In the genomic region with DNA sequence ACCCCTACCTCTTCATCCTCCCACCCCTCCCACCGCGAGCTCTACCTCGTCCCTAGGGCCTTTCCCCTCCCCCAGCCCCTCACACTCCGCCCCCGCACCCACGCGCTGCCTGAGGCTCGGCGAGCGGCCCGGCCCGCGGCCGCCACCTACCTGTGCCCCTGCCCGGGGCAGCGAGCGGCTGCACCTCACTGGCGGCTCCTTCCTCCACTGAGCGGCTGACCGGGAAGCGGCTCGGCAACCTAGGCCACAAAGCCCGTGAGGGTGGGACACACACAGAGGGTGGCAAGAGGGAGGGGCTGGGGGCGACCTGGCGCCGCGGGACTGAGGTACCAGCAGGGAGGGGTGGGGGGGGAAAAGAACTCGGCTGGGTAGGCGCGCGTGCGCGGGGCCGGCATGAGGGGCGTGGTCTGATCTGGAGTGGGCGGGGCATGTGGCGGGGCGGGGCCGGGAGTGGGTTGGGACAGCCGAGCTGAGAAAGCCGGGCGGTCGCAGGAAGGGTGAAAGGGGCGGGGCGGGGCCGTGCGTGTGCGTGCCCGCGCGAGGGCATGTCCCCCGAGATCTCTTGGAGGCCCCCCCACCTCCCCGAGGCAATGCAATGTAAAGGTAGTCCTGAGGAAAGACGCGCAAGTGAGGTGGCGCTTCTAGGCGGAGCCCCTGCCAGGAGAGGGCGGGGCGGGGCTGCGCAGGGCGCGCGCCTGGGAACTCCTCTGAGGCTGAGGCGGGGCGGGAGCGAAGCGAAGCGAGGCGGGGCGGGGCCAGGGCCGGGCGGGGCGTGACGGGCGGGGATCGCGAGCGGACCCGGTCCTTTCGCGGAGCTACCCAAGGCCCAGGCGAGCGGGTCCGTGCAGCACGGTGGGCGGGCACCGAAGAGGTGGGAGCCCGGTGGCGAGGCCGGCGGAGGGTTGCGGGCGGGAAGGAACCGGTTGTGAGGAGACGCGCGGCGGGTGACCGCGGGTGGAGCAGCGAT, we compare ENCODE assay signal across 7 mouse cellular contexts. TPM values are rescaled to one million over a fixed set of nuclear protein-coding genes. Genes with fewer than 3 reads are reported as not detected.
A peak's percentile ranks its signal among the peaks of the same experiment; 100 is the strongest.
DNase-seq lines count a peak whose midpoint lies in the region; ATAC-seq and TF ChIP-seq lines count a peak whose summit lies in the region.

Gene Lrrc42, minus strand, starts transcription at position 408 of the 967 bp plus-strand sequence.
Gene Hspb11, plus strand, starts transcription at position 469 of the 967 bp plus-strand sequence.

- peak; percentile 98 for ATAC-seq in intestine, postnatal 0 days
- ATAC-seq in midbrain, embryonic 12.5 days (ENCODE audit: low FRiP score, low read depth) = peak; percentile 95

- under 1% methylated on average over 101 of the region's 101 CpGs for WGBS in embryonic facial prominence, embryonic 10.5 days
- under 1% methylated on average over 89 of the region's 101 CpGs for WGBS in intestine, postnatal 0 days
- under 1% methylated on average over 90 of the region's 101 CpGs for WGBS in midbrain, embryonic 12.5 days
- under 1% methylated on average over 97 of the region's 101 CpGs for WGBS in small intestine, adult 2 months

- H3K4me1 ChIP-seq in embryonic facial prominence, embryonic 10.5 days = peaks cover 32% of the 10 kb centered on the region
- H3K4me1 ChIP-seq in intestine, postnatal 0 days (replicated peaks; ENCODE audit: control insufficient read depth, insufficient read depth, low read length) = peaks cover 11% of the 10 kb centered on the region
- H3K4me1 ChIP-seq in midbrain, embryonic 12.5 days = peaks cover 28% of the 10 kb centered on the region
- peaks cover 6% of the 10 kb centered on the region; the same call in 1 of the 2 replicates for H3K4me1 ChIP-seq in small intestine, adult 2 months (ENCODE audit: control insufficient read depth, insufficient read depth, insufficient read length, low read length)

- H3K27me3 ChIP-seq in embryonic facial prominence, embryonic 10.5 days (replicated peaks; ENCODE audit: low read depth, poor library complexity, severe bottlenecking) = no peaks in the 10 kb centered on the region
- no peaks in the 10 kb centered on the region for H3K27me3 ChIP-seq in intestine, postnatal 0 days (replicated peaks; ENCODE audit: control insufficient read depth, insufficient read depth, low read length)
- H3K27me3 ChIP-seq in midbrain, embryonic 12.5 days = no peaks in the 10 kb centered on the region
- no peaks in the 10 kb centered on the region for H3K27me3 ChIP-seq in small intestine, adult 2 months (ENCODE audit: control insufficient read depth, insufficient read depth, low read length)

- TF ChIP-seq POLR2A in small intestine, adult 2 months (IDR thresholded peaks at IDR 0.05; ENCODE audit: low read depth, low read length) = peak; percentile 38

- peak within 1 kb of the TSS; percentile 96 for H3K27ac ChIP-seq in embryonic facial prominence, embryonic 10.5 days (replicated peaks)
- H3K27ac ChIP-seq in intestine, postnatal 0 days (ENCODE audit: low read depth, low read length) = peak within 1 kb of the TSS; percentile 87
- peak within 1 kb of the TSS; percentile 84 for H3K27ac ChIP-seq in midbrain, embryonic 12.5 days (replicated peaks)
- peak within 1 kb of the TSS; percentile 25 for H3K27ac ChIP-seq in small intestine, adult 2 months (ENCODE audit: insufficient read depth, low read depth, low read length)

- TF ChIP-seq CTCF in intestine, postnatal 0 days (IDR thresholded peaks at IDR 0.05; ENCODE audit: low read depth) = peak; percentile 77
- peak; percentile 43; the same call in 1 of the 2 replicates for TF ChIP-seq CTCF in small intestine, adult 2 months (IDR thresholded peaks at IDR 0.05; ENCODE audit: extremely low read depth, insufficient read length, insufficient replicate concordance, low read depth, low read length)

- peak within 1 kb of the TSS; percentile 70 for H3K9ac ChIP-seq in intestine, postnatal 0 days (ENCODE audit: low read depth, low read length)
- H3K9ac ChIP-seq in midbrain, embryonic 12.5 days (replicated peaks) = peak within 1 kb of the TSS; percentile 77

- no peaks in the 10 kb centered on the region for H3K36me3 ChIP-seq in embryonic facial prominence, embryonic 10.5 days (replicated peaks)
- no peaks in the 10 kb centered on the region for H3K36me3 ChIP-seq in intestine, postnatal 0 days (ENCODE audit: control insufficient read depth, insufficient read depth)
- no peaks in the 10 kb centered on the region for H3K36me3 ChIP-seq in midbrain, embryonic 12.5 days
- H3K36me3 ChIP-seq in small intestine, adult 2 months (ENCODE audit: control insufficient read depth, insufficient read depth, low read length) = no peaks in the 10 kb centered on the region

- intact Hi-C loops in left cerebral cortex, postnatal 4 days (cut with DNase I) = loop anchor here (5.0 kb wide), 2 partner anchors 59 to 94 kb away; partner anchors contain the start of gene Yipf1

- H3K9me3 ChIP-seq in embryonic facial prominence, embryonic 10.5 days = no peaks in the 10 kb centered on the region
- H3K9me3 ChIP-seq in intestine, postnatal 0 days (ENCODE audit: control insufficient read depth) = no peaks in the 10 kb centered on the region
- no peaks in the 10 kb centered on the region for H3K9me3 ChIP-seq in midbrain, embryonic 12.5 days

- H3K4me2 ChIP-seq in intestine, postnatal 0 days (replicated peaks; ENCODE audit: low read depth) = peak within 1 kb of the TSS; percentile 90
- H3K4me2 ChIP-seq in midbrain, embryonic 12.5 days (replicated peaks) = peak within 1 kb of the TSS; percentile 76

- peak; percentile 97 for DNase-seq in adrenal gland, postnatal 10 days
- peak; percentile 99 for DNase-seq in embryonic facial prominence, embryonic 10.5 days (ENCODE audit: low spot score)
- DNase-seq in gonadal fat pad, adult 2 months (ENCODE audit: low read depth) = peak; percentile 59
- peak; percentile 99 for DNase-seq in left cerebral cortex, postnatal 4 days

- H3K4me3 ChIP-seq in embryonic facial prominence, embryonic 10.5 days = peak within 1 kb of the TSS; percentile 91
- peak within 1 kb of the TSS; percentile 72 for H3K4me3 ChIP-seq in intestine, postnatal 0 days (ENCODE audit: low read depth, low read length)
- peak within 1 kb of the TSS; percentile 74 for H3K4me3 ChIP-seq in midbrain, embryonic 12.5 days
- H3K4me3 ChIP-seq in small intestine, adult 2 months (ENCODE audit: low read depth, low read length) = peak within 1 kb of the TSS; percentile 89

RNA-seq across cellular contexts. Expression of gene Lrrc42, which starts in this region (rescaled TPM):
- total RNA-seq in adrenal gland, postnatal 10 days (2021) = 10 to 100 TPM; 29.3 to 29.5 TPM
- 80.0 and 83.3 TPM in 2 replicates for polyA plus RNA-seq in embryonic facial prominence, embryonic 10.5 days (2016; fragmentation: Nextera tagmentation; extraction: Ambion mirVana)
- 7.7 and 8.8 TPM in 2 replicates for polyA plus RNA-seq in gonadal fat pad, adult 2 months (2012; rRNA removed)
- 27.7 and 29.5 TPM in 2 replicates for polyA plus RNA-seq in intestine, postnatal 0 days (2015; fragmentation: Nextera tagmentation; extraction: Ambion mirVana)
- total RNA-seq in left cerebral cortex, postnatal 4 days (2021) = 10 to 100 TPM; 40.3 to 44.8 TPM
- polyA plus RNA-seq in midbrain, embryonic 12.5 days (2016; fragmentation: Nextera tagmentation; extraction: Ambion mirVana) = 59.3 and 61.0 TPM in 2 replicates
- 4.0 and 9.3 TPM in 2 replicates for polyA plus RNA-seq in small intestine, adult 2 months (2012; rRNA removed)

RNA-seq across cellular contexts. Expression of gene Hspb11, which starts in this region (rescaled TPM):
- 10 to 100 TPM; 21.9 to 28.5 TPM for total RNA-seq in adrenal gland, postnatal 10 days (2021)
- polyA plus RNA-seq in embryonic facial prominence, embryonic 10.5 days (2016; fragmentation: Nextera tagmentation; extraction: Ambion mirVana) = 22.2 and 24.6 TPM in 2 replicates
- polyA plus RNA-seq in gonadal fat pad, adult 2 months (2012; rRNA removed) = 4.0 and 5.1 TPM in 2 replicates
- polyA plus RNA-seq in intestine, postnatal 0 days (2015; fragmentation: Nextera tagmentation; extraction: Ambion mirVana) = 25.5 and 27.0 TPM in 2 replicates
- 10 to 100 TPM; 14.8 to 20.0 TPM for total RNA-seq in left cerebral cortex, postnatal 4 days (2021)
- 37.2 and 39.1 TPM in 2 replicates for polyA plus RNA-seq in midbrain, embryonic 12.5 days (2016; fragmentation: Nextera tagmentation; extraction: Ambion mirVana)
- polyA plus RNA-seq in small intestine, adult 2 months (2012; rRNA removed) = 0.65 TPM in 1 of 2 replicates, not detected in the other

Comparison
In these comparisons a context has a peak if more than half of its experiments do, and no peak if none do; other contexts are left out.
1. Peak in every context shown above with its lines: DNase-seq, ATAC-seq, H3K4me3 ChIP-seq and H3K27ac ChIP-seq.
2. H3K27ac ChIP-seq: peak in every context shown above with its lines; median percentile 96 in embryonic facial prominence, embryonic 10.5 days; 87 in intestine, postnatal 0 days; 84 in midbrain, embryonic 12.5 days; 25 in small intestine, adult 2 months.